Mouse (Mus musculus) left cerebral cortex, adult 2 months (tissue): ENCODE data around the gene Med29. TPM values are rescaled to one million over a fixed set of nuclear protein-coding genes. Genes with fewer than 3 reads are reported as not detected.

Experiments used
- DNase-seq, 2 experiments: peaks; one replicate each; pipeline ENCODE4 v3.0.0; 2021 to 2022; ENCODE audit warnings: low spot score in 2 of 2, mixed read lengths in 1 of 2; ENCODE audit errors: extremely low spot score in 1 of 2
- H3K27ac ChIP-seq: fragments of 200-600 bp; 2 replicates; pipeline ENCODE4 v1.8.1; 2022
- H3K4me3 ChIP-seq: fragments of 200-600 bp; 2 replicates; pipeline ENCODE4 v1.8.1; 2022
- CTCF ChIP-seq: fragments of 200-600 bp; IDR thresholded peaks from 2 replicates; pipeline ENCODE4 v1.8.1; 2022; ENCODE audit warnings: antibody characterized with exemption, mild to moderate bottlenecking, moderate library complexity
- intact Hi-C: fragments of 180-260 bp; cut with DNase I; formaldehyde crosslinking; loops from one replicate; pipeline ENCODE4 v1.15.1; 2025
- total RNA-seq, 2 experiments: library from RNA; stranded (reverse); gene quantifications; 2 replicates each; pipeline ENCODE4 v1.2.3; 2021

Med29 gene
- total RNA-seq, 2 experiments from 2014 or later: 18.1 to 18.8 TPM

DNA sequence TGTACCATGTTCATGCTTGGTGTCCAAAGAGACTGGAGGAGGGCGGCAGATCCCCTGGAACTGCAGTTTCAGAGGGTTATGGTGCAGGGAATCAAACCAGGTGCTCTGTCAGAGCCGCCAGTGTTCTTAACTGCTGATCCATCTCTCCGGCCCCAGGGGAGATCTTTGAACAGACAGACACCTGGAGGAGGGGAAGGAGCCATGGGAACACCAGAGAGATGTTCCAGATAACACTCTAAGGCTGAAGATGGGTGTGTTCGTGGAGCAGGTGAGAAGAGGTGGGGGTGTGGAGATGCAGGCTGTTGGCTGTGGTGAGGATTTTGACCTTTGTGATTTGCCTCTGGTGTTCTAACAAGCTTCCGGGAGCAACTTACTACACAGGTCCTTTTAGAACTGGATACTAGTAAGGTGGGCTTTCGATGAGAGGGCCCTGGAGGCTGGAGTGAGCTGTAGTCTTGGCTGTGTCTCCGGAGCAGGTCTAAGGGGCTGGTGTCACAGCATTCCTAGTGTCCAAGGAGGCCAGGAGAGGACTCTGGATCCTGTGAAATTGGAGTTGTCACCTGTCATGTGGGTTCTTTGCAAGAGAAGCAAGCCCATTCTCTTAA, 18.5 kb downstream of the Med29 start:
- no peak for DNase-seq
- Histone ChIP-seq H3K27ac (0 out of 2 replicates have a peak overlapping the region, but pooled peaks have one; percentile 24), H3K4me3 (no peak overlapping the region)
- intact Hi-C loops: loop anchor here (1.0 to 2.0 kb wide), 2 partner anchors 12 to 23 kb away; partner anchors contain the start of gene Rps16
- TF ChIP-seq CTCF: no peak

DNA sequence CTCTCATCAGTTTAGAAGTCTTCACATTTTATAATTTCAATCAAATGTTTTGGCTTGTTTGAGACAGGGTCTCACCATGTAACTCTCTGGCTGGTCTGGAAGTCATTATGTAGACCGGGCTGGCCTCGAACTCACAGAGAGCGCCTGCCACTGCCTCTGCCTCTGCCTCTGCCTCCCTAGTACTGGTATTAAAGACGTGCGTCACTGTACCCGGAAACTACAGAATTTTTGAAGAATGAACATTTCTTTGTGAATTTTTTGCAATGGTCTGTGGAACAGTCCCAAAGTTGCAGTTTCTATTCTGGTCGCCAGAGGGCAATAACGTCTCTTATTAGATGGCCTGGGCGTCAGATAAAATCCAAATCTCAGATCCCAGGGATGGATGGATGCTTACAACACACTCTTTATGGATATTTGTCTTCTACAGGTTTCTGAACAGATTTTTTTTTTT, 19.4 kb downstream of the Med29 start:
- intact Hi-C loops: loop anchor here (1.0 to 2.0 kb wide), 2 partner anchors 13 to 22 kb away; partner anchors contain the start of gene Rps16
- peak; percentile 81 for TF ChIP-seq CTCF

DNA sequence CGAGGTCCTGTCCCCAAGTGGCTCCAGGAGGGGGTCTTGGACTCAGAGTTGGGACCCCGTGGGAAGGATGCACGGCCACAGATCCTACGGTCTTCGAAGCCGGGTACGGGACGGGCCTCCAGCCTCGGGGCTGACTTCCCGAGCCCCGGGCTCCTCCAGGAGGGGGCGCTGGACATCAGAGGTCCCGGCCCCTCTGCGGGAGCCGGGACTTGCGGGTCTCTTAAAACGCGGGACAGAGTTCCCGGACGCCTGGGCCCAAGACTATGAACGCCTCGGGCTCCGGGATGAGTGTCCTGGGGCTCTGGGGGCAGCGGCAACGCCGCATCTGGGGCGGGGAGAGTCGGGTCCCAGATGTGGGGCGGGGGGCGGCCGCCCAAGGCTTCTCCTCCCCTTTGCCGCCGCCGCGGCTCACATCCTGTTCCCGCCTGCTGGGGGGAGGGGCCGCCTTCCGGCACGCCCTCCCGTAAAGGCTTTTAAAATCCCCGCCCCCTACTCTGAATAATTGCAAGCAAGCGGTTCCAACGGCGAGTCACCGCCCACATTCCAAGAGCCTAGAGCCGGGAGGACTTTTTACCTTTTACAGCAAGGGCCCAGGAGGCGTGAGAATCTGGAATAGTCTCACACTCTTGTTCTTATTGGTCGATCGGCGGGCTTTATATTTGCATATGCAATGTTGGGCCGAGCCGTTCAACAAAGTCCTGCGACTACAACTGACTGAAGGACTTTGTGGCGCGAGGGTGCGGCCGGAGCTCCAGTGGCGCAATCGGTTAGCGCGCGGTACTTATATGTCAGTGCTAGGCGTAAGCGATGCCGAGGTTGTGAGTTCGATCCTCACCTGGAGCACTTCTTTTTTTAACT, 20.0 kb downstream of the Med29 start, which contains the start of gene Plekhg2:
TSS of gene Plekhg2 (minus strand) at position 349 of the 858 bp plus-strand sequence.
- peak; percentile 65 for TF ChIP-seq CTCF

More for the DNA sequence above, 19.4 kb downstream of the Med29 start:
- peak overlapping the region; percentile 62 for H3K4me3 ChIP-seq
- peak overlapping the region; percentile 45; the same call in 1 of the 2 replicates for H3K27ac ChIP-seq
- peak; percentile 69 to 70 for DNase-seq

DNA sequence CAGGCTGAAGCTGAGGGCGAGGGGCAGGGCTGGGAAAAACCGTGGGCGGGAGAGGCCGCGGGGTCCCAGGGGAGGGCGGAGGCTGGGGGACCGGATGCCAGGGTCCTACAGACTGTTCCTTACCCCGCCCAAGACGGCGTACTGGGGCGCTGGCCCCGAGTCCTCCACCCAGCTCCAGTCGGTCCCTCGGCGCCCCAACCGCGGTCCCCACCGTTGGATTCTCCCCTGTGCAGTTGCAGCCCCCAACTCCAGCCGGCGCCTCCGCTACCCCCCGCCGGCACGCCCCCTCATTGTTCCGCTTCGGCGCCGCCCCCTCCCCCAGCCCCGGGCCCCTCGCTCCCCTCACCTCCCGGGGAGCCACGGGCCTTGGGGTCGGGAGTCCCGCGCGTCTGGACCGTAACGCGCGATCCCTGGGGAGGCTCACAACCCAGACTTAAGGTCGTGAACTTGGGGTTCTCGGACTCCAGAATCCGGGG, 21.0 kb downstream of the Med29 start:
- TF ChIP-seq CTCF: no peak
- Histone ChIP-seq H3K27ac (peak overlapping the region; percentile 82), H3K4me3 (peak overlapping the region; percentile 62)
- no peak for DNase-seq
- intact Hi-C loops: no loop called here

More for the DNA sequence above, 20.0 kb downstream of the Med29 start, which contains the start of gene Plekhg2:
- peak within 1 kb of the TSS; percentile 62 for H3K4me3 ChIP-seq
- peak within 1 kb of the TSS; percentile 82 for H3K27ac ChIP-seq
- intact Hi-C loops: loop anchor here (1.0 to 2.0 kb wide), 2 partner anchors 14 to 22 kb away; partner anchors contain the start of gene Rps16
- DNase-seq: peak; percentile 93 to 97

DNA sequence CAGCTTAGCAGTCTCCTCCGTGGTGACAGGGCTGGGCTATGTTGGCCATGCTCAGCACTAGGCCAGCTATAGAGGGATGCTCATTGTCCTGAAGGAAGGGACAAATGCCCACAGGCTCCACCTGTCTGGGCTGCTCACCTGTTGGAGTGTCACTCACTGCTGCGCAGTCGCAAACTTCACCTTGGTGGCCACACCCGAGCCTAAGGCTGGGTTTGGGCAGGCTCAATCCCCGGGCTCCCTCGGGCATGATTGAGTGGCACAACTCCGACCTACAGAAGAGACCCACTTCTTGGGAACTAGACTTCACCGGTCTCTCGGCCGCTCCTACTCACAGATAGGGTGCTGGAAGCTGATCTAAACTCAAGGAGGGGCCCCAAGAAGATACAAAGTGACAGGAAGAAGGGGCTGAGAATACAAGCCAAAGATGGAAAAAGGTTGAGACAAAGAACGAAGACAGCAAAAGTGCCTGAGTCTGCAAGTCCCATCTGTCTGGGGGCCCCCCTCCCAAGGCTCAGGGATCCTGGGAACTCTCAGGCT, 21.5 kb downstream of the Med29 start:
- Histone ChIP-seq H3K4me3 (peak overlapping the region; percentile 62), H3K27ac (no peak overlapping the region; the same call in 1 of the 2 replicates)
- intact Hi-C loops: no loop called here
- DNase-seq: no peak
- TF ChIP-seq CTCF: no peak

DNA sequence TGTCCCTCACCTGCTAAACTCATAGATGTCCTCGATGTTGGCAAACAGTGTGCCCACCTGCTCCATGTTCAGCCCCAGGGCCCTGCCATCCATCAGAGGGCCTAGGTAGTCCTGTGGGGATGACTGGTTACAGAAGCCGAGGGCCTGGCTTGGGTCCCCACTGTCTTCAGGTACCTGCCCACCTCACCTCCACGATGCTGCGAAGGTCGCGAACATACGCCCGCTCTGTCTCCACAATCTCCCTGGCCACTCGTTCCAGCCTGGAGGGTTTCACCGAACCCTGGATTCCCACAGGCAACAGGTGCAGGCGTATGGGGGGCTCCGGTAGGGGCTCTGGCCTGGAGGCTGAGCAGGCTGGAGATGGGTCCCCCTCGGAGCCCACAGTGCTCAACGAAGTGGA, 22.5 kb downstream of the Med29 start:
- no peak for TF ChIP-seq CTCF
- no peak overlapping the region for H3K4me3 ChIP-seq
- no peak for DNase-seq
- intact Hi-C loops: no loop called here
- H3K27ac ChIP-seq: no peak overlapping the region

DNA sequence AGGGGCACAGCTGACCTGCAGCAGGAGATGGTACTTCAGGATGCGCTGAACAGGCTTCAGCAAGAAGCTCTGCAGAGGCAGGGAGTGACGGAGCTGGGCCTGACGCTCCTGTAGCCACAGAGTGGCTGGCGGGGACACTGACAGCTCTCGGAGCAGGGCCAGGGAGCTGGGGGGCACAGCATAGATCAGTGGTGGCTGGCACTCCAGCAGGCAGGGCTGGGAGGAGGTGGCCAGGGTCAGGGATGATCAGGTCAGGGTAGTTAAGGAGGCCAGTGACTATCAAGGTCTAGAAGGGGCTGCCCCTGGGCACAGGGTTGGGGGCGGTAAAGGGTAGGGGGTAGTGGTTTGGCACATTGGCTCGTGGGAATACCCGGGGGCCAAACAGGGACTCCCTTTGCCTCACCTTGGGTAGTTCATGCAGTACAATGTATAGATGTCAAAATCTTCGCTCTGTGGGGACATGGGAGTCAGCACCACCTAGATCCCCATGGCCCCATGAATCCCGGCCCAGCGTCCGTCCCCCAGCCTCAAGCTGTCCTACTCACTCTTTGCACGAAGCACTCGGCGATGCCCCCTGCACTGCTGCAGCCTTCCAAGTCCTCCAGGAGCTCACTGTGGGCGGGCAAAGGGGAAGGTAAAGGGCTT, 24.1 kb downstream of the Med29 start:
- Histone ChIP-seq H3K4me3 (no peak overlapping the region), H3K27ac (no peak overlapping the region)
- TF ChIP-seq CTCF: no peak
- no peak for DNase-seq
- intact Hi-C loops: no loop called here

DNA sequence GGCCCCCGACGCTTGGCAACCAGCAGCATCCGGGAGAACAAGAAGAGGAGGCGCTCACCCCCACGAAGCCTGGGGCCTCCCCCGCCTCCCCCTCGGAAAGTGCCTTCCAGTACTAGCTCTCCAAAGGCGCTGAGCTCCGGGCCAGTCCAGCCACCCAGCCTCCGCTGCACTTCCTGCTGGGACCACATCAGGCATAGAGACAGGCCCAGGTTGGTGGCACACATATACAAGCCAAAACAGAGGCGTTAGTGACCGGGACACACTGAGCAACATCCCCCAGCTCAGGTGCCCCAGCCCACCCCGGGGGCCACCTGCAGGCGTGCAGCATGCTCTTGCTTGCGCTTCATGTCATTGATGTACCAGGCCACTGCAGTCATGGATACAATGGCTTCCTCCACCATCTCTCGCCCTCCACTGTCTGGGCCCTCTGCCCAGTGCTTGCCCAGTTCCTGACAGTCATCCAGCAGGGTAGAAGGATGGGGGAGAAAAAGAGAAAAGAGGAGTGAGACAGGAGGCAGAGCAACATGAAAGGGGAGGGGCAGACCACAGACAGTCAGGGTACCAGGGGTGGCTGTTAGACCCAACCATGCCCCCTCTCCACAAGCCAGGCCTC, 24.7 kb downstream of the Med29 start:
- H3K27ac ChIP-seq: no peak overlapping the region
- H3K4me3 ChIP-seq: no peak overlapping the region
- no peak for TF ChIP-seq CTCF
- intact Hi-C loops: no loop called here
- no peak for DNase-seq

DNA sequence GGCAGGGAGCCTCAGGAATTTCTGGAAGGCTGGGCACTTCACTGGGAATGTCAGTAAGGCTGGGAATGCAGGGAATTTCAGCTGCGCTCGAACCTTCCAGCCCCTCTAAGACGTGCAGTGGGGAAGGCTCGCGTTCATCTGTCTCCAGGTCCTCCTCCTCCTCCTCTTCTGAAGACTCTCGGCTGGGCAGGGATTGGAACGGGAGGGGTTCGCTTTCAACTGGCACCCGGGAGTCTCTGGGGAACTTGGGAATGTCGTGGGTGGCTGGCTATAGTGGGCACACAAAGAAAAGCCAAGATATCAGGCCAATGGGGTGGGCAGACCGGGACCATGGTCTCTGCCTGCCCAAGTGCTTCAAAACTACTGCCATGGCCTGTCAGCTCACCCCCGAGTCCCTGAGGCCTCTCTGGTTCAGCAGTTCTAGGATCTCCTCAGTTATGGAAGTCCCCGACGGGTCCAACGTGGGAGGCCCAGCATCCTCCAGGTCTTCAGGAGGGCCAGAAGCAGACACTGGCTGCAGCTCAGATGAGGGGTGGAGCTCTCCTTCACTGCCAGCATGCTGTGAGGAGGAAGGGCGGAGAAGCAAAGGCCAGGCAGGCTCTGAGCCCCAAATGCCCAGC, 30.0 kb downstream of the Med29 start:
- DNase-seq: no peak
- no peak for TF ChIP-seq CTCF
- intact Hi-C loops: no loop called here
- no peak overlapping the region for H3K4me3 ChIP-seq
- no peak overlapping the region for H3K27ac ChIP-seq

DNA sequence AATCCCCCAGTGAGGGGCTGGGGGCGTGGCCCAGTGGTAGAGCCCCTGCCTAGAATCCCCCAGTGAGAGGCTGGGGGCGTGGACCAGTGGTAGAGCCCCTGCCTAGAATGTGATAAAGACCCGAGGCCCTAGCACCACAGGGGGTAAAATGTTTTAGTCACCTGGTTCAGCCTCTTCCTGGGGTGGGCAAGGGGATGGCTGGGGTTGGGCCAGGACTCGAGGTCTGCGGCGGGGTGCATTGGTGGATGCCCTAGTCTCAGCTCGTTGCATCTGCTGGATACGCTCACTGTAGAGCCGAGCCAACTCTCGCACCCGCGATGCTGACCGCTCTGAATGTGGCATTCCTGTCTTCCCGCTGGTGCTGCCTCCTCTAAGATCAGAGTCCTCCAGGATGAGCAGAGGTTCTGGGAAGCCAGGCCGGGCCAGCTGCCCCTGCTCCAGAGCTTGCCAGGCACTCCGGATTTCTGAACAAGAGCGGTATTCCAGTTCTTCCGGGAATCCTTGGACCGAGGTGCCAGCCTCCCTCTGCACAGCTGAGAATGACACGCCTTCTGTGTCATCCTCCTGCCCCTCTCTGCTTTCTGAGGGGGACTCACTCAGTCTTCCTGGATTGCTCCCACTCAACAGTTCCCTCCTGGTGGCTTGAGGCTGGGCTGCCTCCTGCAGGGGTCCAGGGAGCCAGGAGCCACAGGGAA, 30.7 kb downstream of the Med29 start:
- no peak for DNase-seq
- H3K27ac ChIP-seq: no peak overlapping the region
- TF ChIP-seq CTCF: no peak
- intact Hi-C loops: no loop called here
- no peak overlapping the region for H3K4me3 ChIP-seq
